Mouse (Mus musculus) thymus, adult 2 months (tissue): ENCODE results near the gene Scamp4. TPM values are rescaled to one million over a fixed set of nuclear protein-coding genes. Genes with fewer than 3 reads are reported as not detected.
A peak's percentile ranks its signal among the peaks of the same experiment; 100 is the strongest.

Experiments
- DNase-seq: peaks from one replicate; pipeline ENCODE4 v3.0.0; 2021
- H3K27ac ChIP-seq: fragments of 200-500 bp; 2 replicates; pipeline ENCODE4 v1.5.1; 2012; ENCODE audit warnings: low read length, control low read depth; ENCODE audit not compliant: control insufficient read depth, insufficient read depth
- H3K27me3 ChIP-seq: fragments of 200-500 bp; 2 replicates; pipeline ENCODE4 v1.6.1; 2012; ENCODE audit warnings: mild to moderate bottlenecking, low read length, moderate library complexity, mixed read lengths; ENCODE audit not compliant: control insufficient read depth, insufficient read depth
- H3K36me3 ChIP-seq: fragments of 200-500 bp; 2 replicates; pipeline ENCODE4 v1.6.1; 2012; ENCODE audit warnings: mild to moderate bottlenecking, low read length, moderate library complexity; ENCODE audit not compliant: control insufficient read depth, insufficient read depth
- H3K4me1 ChIP-seq: fragments of 200-500 bp; replicated peaks from 2 replicates; pipeline ENCODE4 v1.6.1; 2012; ENCODE audit warnings: low read length; ENCODE audit not compliant: control insufficient read depth, insufficient read depth
- H3K4me3 ChIP-seq: fragments of 200-500 bp; 2 replicates; pipeline ENCODE4 v1.5.1; 2012; ENCODE audit warnings: mild to moderate bottlenecking, low read length, control low read depth, moderate library complexity; ENCODE audit not compliant: control insufficient read depth, insufficient read depth
- CTCF ChIP-seq: fragments of 200-500 bp; IDR thresholded peaks from 2 replicates; pipeline ENCODE4 v1.5.1; 2012; ENCODE audit warnings: mild to moderate bottlenecking, control low read depth, low read length, moderate library complexity, borderline replicate concordance; ENCODE audit not compliant: control insufficient read depth, poor library complexity, insufficient read depth; ENCODE audit errors: extremely low read depth
- POLR2A ChIP-seq: fragments of 200-500 bp; IDR thresholded peaks from 2 replicates; pipeline ENCODE4 v1.6.1; 2012; ENCODE audit warnings: mild to moderate bottlenecking, low read length, control low read depth, moderate library complexity; ENCODE audit not compliant: control insufficient read depth, poor library complexity, insufficient read depth; ENCODE audit errors: extremely low read depth
- WGBS: fragments of 180-500 bp; shearing (Covaris S2); methylation state at CpG from one replicate; pipeline ENCODE4 v1.1.7; 2018; 5-methylcytosine and 5-hydroxymethylcytosine counted together
- polyA plus RNA-seq: library from polyadenylated mRNA; depleted of rRNA; stranded (reverse); fragments of >200 nt; gene quantifications from 2 replicates; pipeline ENCODE4 v1.2.3, GENCODE M21; 2012

Scamp4 gene
- polyA plus RNA-seq, 1 experiment, result 156 TPM

GRCm38 (mm10) chr10:80619465-80620244 is 17.0 kb downstream of the Scamp4 start:
- DNase-seq, result no peak
- H3K4me3 ChIP-seq, result no peak overlapping the region
- no peak overlapping the region for H3K27ac ChIP-seq
- H3K27me3 ChIP-seq, result no peaks in the 10 kb centered on the region
- peaks cover 32% of the 10 kb centered on the region for H3K4me1 ChIP-seq
- WGBS, result 91% methylated on average over 8 of the region's 8 CpGs
- TF ChIP-seq POLR2A (no peak), CTCF (no peak)
- H3K36me3 ChIP-seq, result peaks cover 4% of the 10 kb centered on the region; the same call in 1 of the 2 replicates

- H3K27me3 ChIP-seq, result no peaks in the 10 kb centered on the region
- TF ChIP-seq POLR2A (no peak), CTCF (no peak)
- peaks cover 2% of the 10 kb centered on the region; the same call in 1 of the 2 replicates for H3K36me3 ChIP-seq
- no peak overlapping the region for H3K4me3 ChIP-seq
- no peak for DNase-seq
- no peak overlapping the region for H3K27ac ChIP-seq
- peaks cover 30% of the 10 kb centered on the region for H3K4me1 ChIP-seq
- 96% methylated on average over 9 of the region's 9 CpGs for WGBS
Measured at GRCm38 (mm10) chr10:80620365-80620764, 17.7 kb downstream of the Scamp4 start.

- H3K27ac ChIP-seq, result peak overlapping the region; percentile 28; the same call in 1 of the 2 replicates
- H3K4me3 ChIP-seq, result no peak overlapping the region; the same call in 1 of the 2 replicates
- H3K4me1 ChIP-seq, result peaks cover 32% of the 10 kb centered on the region
- no peaks in the 10 kb centered on the region for H3K36me3 ChIP-seq
- no peak for DNase-seq
- H3K27me3 ChIP-seq, result no peaks in the 10 kb centered on the region
- TF ChIP-seq POLR2A, result no peak
- no peak for TF ChIP-seq CTCF
- 72% methylated on average over 16 of the region's 16 CpGs for WGBS
Measured at GRCm38 (mm10) chr10:80620796-80621689, 18.4 kb downstream of the Scamp4 start.

- DNase-seq, result peak; percentile 24
- Histone ChIP-seq H3K4me3 (peak overlapping the region; percentile 62), H3K27me3 (no peaks in the 10 kb centered on the region), H3K4me1 (peaks cover 32% of the 10 kb centered on the region), H3K27ac (peak overlapping the region; percentile 28; the same call in 1 of the 2 replicates), H3K36me3 (no peaks in the 10 kb centered on the region)
- WGBS, result 1% methylated on average over 9 of the region's 9 CpGs
- no peak for TF ChIP-seq CTCF
- no peak for TF ChIP-seq POLR2A
Measured at GRCm38 (mm10) chr10:80621690-80621939, 18.9 kb downstream of the Scamp4 start.

- Histone ChIP-seq H3K27ac (peak overlapping the region; percentile 57), H3K27me3 (no peaks in the 10 kb centered on the region), H3K4me3 (peak overlapping the region; percentile 62), H3K36me3 (no peaks in the 10 kb centered on the region), H3K4me1 (peaks cover 32% of the 10 kb centered on the region)
- no peak for TF ChIP-seq CTCF
- no peak for TF ChIP-seq POLR2A
- DNase-seq, result peak; percentile 99
- WGBS, result under 1% methylated on average over 64 of the region's 64 CpGs
Measured at GRCm38 (mm10) chr10:80621940-80622660, 19.4 kb downstream of the Scamp4 start.
